Mouse (Mus musculus) heart, embryonic 16.5 days (tissue): ENCODE measurements around the gene Dynlt3. TPM values are rescaled to one million over a fixed set of nuclear protein-coding genes. Genes with fewer than 3 reads are reported as not detected.
"Not testable (repeated sequence)": the region's sequence is repeated elsewhere in the genome, so short reads cannot be mapped to it uniquely, and the experiment has no call there.

ENCODE experiments used
- ATAC-seq: fragments of 200-750 bp; cut with Nextera tagmentation; replicated peaks from 2 replicates; pipeline ENCODE4 v1.8.0; 2017; ENCODE audit warnings: moderate number of reproducible peaks; ENCODE audit not compliant: insufficient read depth, low FRiP score; ENCODE audit errors: extremely low read depth
- H3K27ac ChIP-seq: fragments of 300-500 bp; sonication (generic); 2 replicates; pipeline ENCODE4 v1.5.1; 2014; ENCODE audit warnings: mild to moderate bottlenecking, low read length, control low read depth, moderate library complexity
- H3K27me3 ChIP-seq: fragments of 300-500 bp; sonication (generic); 2 replicates; pipeline ENCODE4 v1.6.1; 2014; ENCODE audit warnings: low read length, mixed read lengths; ENCODE audit not compliant: control insufficient read depth, insufficient read depth
- H3K36me3 ChIP-seq: fragments of 300-500 bp; sonication (generic); 2 replicates; pipeline ENCODE4 v1.6.1; 2014; ENCODE audit not compliant: control insufficient read depth, insufficient read depth
- H3K4me1 ChIP-seq: fragments of 300-500 bp; sonication (generic); 2 replicates; pipeline ENCODE4 v1.6.1; 2014; ENCODE audit warnings: low read length, mixed read lengths; ENCODE audit not compliant: control insufficient read depth, insufficient read depth
- H3K4me2 ChIP-seq: fragments of 300-500 bp; sonication (generic); 2 replicates; pipeline ENCODE4 v1.6.1; 2014; ENCODE audit warnings: low read depth, mild to moderate bottlenecking, control low read depth, low read length
- H3K4me3 ChIP-seq: fragments of 300-500 bp; sonication (generic); 2 replicates; pipeline ENCODE4 v1.5.1; 2014; ENCODE audit warnings: mild to moderate bottlenecking, control low read depth, low read length
- H3K9ac ChIP-seq: fragments of 300-500 bp; sonication (generic); 2 replicates; pipeline ENCODE4 v1.6.1; 2014; ENCODE audit warnings: low read length, control low read depth
- H3K9me3 ChIP-seq: fragments of 300-500 bp; sonication (generic); replicated peaks from 2 replicates; pipeline ENCODE4 v1.6.1; 2016; ENCODE audit warnings: low read length; ENCODE audit not compliant: control insufficient read depth
- WGBS: fragments of 180-500 bp; shearing (Covaris S2); extraction: QIAGEN DNeasy Blood & Tissue Kit; methylation state at CpG from one replicate; pipeline ENCODE4 v1.1.7; 2014; 5-methylcytosine and 5-hydroxymethylcytosine counted together
- polyA plus RNA-seq: library from polyadenylated mRNA; unstranded; fragments of >200 nt; fragmentation: Nextera tagmentation; extraction: Ambion mirVana; gene quantifications from 2 replicates; pipeline ENCODE4 v1.2.1, GENCODE M21; 2015

Dynlt3 gene
- polyA plus RNA-seq: 60.1 and 68.6 TPM in 2 replicates

DNA sequence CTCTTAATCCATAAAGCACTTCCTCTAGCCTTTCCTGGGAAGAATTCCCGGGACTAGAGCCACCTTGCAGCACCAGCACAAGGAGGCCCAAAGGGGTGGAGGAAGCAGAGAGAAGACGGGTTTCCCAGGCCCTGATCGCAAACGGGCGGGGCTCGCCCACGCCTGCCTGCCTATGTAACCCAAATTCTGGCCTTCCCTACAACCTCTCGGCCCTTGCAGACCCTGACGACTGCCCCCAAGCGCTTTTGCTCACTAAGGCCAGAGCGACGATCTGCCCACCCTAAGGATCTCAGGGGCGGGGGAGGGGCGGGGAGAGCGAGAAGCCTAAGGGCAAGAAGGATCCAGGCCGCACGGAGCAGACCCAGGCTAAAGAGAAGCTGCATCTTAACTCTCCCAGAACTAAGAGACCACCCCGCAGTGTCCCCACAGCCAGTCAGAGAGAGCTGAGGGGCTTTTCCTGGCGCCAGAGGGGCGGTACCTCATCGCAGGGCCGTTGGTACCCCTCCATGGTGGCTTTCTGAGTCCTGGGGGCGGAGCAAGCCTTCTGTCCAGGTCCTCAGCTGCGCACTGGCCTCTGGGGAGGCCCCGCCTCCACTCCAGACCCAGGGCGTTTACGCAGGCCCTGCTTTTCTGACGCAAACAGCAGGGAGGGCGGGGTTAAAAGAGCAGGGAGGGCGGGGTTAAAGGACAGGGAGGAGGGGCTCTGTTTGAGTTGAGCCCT, at the start of gene Dynlt3:
Gene Dynlt3, minus strand, starts transcription at position 613 of the 721 bp plus-strand sequence.
- 12% methylated on average over 30 of the region's 30 CpGs for WGBS
- H3K4me2 ChIP-seq: peak within 1 kb of the TSS; percentile 66
- peak; percentile 99 for ATAC-seq

GRCm38 (mm10) chrX:9699815-9700214, 37.0 kb upstream of the Dynlt3 start:
- Histone ChIP-seq H3K4me1 (no peaks in the 10 kb centered on the region), H3K9ac (no peak overlapping the region), H3K27me3 (no peaks in the 10 kb centered on the region), H3K27ac (no peak overlapping the region), H3K36me3 (no peaks in the 10 kb centered on the region), H3K9me3 (no peaks in the 10 kb centered on the region), H3K4me2 (no peak overlapping the region), H3K4me3 (no peak overlapping the region)
- WGBS: 73% methylated on average over 3 of the region's 3 CpGs
- ATAC-seq: no peak

More for the DNA sequence above, at the start of gene Dynlt3:
- H3K4me1 ChIP-seq: no peaks in the 10 kb centered on the region
- H3K9me3 ChIP-seq: no peaks in the 10 kb centered on the region
- H3K27ac ChIP-seq: peak within 1 kb of the TSS; percentile 79
- no peaks in the 10 kb centered on the region for H3K27me3 ChIP-seq
- H3K9ac ChIP-seq: peak within 1 kb of the TSS; percentile 77
- peak within 1 kb of the TSS; percentile 69 for H3K4me3 ChIP-seq
- H3K36me3 ChIP-seq: no peaks in the 10 kb centered on the region

DNA sequence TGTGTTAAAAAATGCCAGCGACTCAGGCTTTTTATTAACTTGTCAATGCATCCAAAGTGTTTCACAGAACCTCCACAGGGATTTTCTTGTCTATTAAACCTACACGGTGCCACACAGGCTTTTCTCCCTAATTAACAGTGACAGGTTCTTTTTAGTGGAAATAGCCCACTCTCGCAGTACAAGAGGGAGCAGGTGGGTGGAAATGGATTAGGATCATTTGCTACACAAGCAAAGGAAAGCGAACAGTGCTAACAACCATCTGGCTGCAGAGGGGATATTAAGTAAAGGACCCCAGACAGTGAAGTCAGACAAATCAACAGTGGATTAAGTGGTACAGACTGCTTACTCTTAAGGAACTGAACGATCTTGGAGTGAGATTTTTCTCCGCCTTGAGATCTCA, 33.2 kb upstream of the Dynlt3 start:
- no peak overlapping the region for H3K4me3 ChIP-seq
- H3K36me3 ChIP-seq: no peaks in the 10 kb centered on the region
- no peaks in the 10 kb centered on the region for H3K9me3 ChIP-seq
- ATAC-seq: no peak
- H3K9ac ChIP-seq: no peak overlapping the region
- WGBS: 75% methylated on average over 6 of the region's 6 CpGs
- no peak overlapping the region for H3K27ac ChIP-seq
- no peaks in the 10 kb centered on the region for H3K4me1 ChIP-seq
- H3K4me2 ChIP-seq: no peak overlapping the region
- H3K27me3 ChIP-seq: no peaks in the 10 kb centered on the region

GRCm38 (mm10) chrX:9672040-9672439, 9.2 kb upstream of the Dynlt3 start:
- no peak for ATAC-seq
- H3K4me3 ChIP-seq: no peak overlapping the region
- H3K36me3 ChIP-seq: no peaks in the 10 kb centered on the region
- H3K9ac ChIP-seq: no peak overlapping the region
- no peaks in the 10 kb centered on the region for H3K27me3 ChIP-seq
- 34% methylated on average over 1 of the region's 1 CpGs for whole genome bisulfite sequencing
- no peak overlapping the region for H3K4me2 ChIP-seq
- no peaks in the 10 kb centered on the region for H3K9me3 ChIP-seq
- H3K4me1 ChIP-seq: no peaks in the 10 kb centered on the region
- no peak overlapping the region for H3K27ac ChIP-seq

- ATAC-seq: no peak
These were observed 8.6 kb upstream of the Dynlt3 start for GRCm38 (mm10) chrX:9671418-9671817.

GRCm38 (mm10) chrX:9652806-9653205, 10.0 kb downstream of the Dynlt3 start:
- Histone ChIP-seq H3K4me3 (no peak overlapping the region), H3K9ac (no peak overlapping the region), H3K4me1 (no peaks in the 10 kb centered on the region), H3K27me3 (no peaks in the 10 kb centered on the region), H3K4me2 (no peak overlapping the region), H3K9me3 (no peaks in the 10 kb centered on the region; the same call in 1 of the 2 replicates), H3K36me3 (peaks cover 2% of the 10 kb centered on the region; the same call in 1 of the 2 replicates), H3K27ac (no peak overlapping the region)
- 50% methylated on average over 3 of the region's 3 CpGs for WGBS
- ATAC-seq: no peak

More at GRCm38 (mm10) chrX:9671418-9671817, 8.6 kb upstream of the Dynlt3 start:
- Histone ChIP-seq H3K36me3 (no peaks in the 10 kb centered on the region), H3K9me3 (no peaks in the 10 kb centered on the region), H3K27ac (no peak overlapping the region), H3K9ac (no peak overlapping the region), H3K27me3 (no peaks in the 10 kb centered on the region), H3K4me2 (no peak overlapping the region), H3K4me1 (no peaks in the 10 kb centered on the region), H3K4me3 (no peak overlapping the region)
- WGBS: 98% methylated on average over 3 of the region's 3 CpGs

DNA sequence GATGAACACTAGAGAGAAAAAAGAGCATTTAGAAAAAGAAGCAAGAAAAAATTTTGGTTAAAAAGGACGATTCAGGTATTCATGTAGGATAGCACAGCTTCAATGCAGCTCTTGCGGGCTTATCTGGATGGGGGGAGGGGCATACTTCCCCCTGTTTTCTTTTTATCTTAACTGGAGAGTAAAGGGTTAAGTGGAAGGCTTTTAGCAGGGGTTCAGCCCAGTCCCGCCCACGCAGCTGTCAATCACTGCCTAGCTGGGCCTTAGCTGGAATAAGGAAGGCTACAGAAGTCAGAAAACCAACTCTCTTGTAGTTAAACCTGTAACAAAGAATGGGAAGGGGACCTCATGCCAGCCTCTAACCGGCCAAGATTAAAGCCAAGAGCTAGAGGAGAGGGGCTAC, 22.2 kb downstream of the Dynlt3 start:
- ATAC-seq, H3K9me3 ChIP-seq, H3K27me3 ChIP-seq, H3K9ac ChIP-seq, H3K4me1 ChIP-seq, H3K4me3 ChIP-seq, H3K27ac ChIP-seq, H3K36me3 ChIP-seq, H3K4me2 ChIP-seq: not testable (repeated sequence)
- 61% methylated on average over 5 of the region's 5 CpGs for WGBS

- H3K4me2 ChIP-seq, H3K27ac ChIP-seq, H3K9ac ChIP-seq, H3K9me3 ChIP-seq, H3K4me1 ChIP-seq, ATAC-seq, H3K4me3 ChIP-seq, H3K27me3 ChIP-seq, H3K36me3 ChIP-seq: not testable (repeated sequence)
- 22% methylated on average over 2 of the region's 2 CpGs for WGBS
These were observed 22.7 kb downstream of the Dynlt3 start for GRCm38 (mm10) chrX:9640126-9640525.
